Mouse (Mus musculus) kidney, embryonic 16.5 days (tissue): ENCODE data around the gene Cd40lg. TPM values are rescaled to one million over a fixed set of nuclear protein-coding genes. Genes with fewer than 3 reads are reported as not detected.

Experiments used
- ATAC-seq: fragments of 200-750 bp; cut with Nextera tagmentation; 2 replicates; pipeline ENCODE4 v1.8.0; 2017; ENCODE audit warnings: moderate TSS enrichment; ENCODE audit not compliant: low FRiP score, low TSS enrichment
- H3K27ac ChIP-seq: fragments of 300-500 bp; sonication (generic); 2 replicates; pipeline ENCODE4 v1.5.1; 2014; ENCODE audit warnings: low read length
- H3K27me3 ChIP-seq: fragments of 300-500 bp; sonication (generic); 2 replicates; pipeline ENCODE4 v1.6.1; 2014; ENCODE audit warnings: low read length, control low read depth, mixed read lengths; ENCODE audit not compliant: insufficient read depth
- H3K36me3 ChIP-seq: fragments of 300-500 bp; sonication (generic); 2 replicates; pipeline ENCODE4 v1.6.1; 2014; ENCODE audit warnings: low read length, control low read depth, mixed read lengths; ENCODE audit not compliant: insufficient read depth
- H3K4me1 ChIP-seq: fragments of 300-500 bp; sonication (generic); 2 replicates; pipeline ENCODE4 v1.6.1; 2014; ENCODE audit warnings: low read length, control low read depth, mixed read lengths; ENCODE audit not compliant: insufficient read depth
- H3K4me2 ChIP-seq: fragments of 300-500 bp; sonication (generic); replicated peaks from 2 replicates; pipeline ENCODE4 v1.6.1; 2014; ENCODE audit warnings: low read depth, low read length
- H3K4me3 ChIP-seq: fragments of 300-500 bp; sonication (generic); 2 replicates; pipeline ENCODE4 v1.5.1; 2014; ENCODE audit warnings: mild to moderate bottlenecking, low read length
- H3K9ac ChIP-seq: fragments of 300-500 bp; sonication (generic); replicated peaks from 2 replicates; pipeline ENCODE4 v1.6.1; 2014; ENCODE audit warnings: low read length
- H3K9me3 ChIP-seq: fragments of 300-500 bp; sonication (generic); 2 replicates; pipeline ENCODE4 v1.6.1; 2016; ENCODE audit warnings: low read length, control low read depth
- WGBS: fragments of 180-500 bp; shearing (Covaris S2); extraction: QIAGEN DNeasy Blood & Tissue Kit; methylation state at CpG from one replicate; pipeline ENCODE4 v1.1.7; 2014; 5-methylcytosine and 5-hydroxymethylcytosine counted together
- polyA plus RNA-seq: library from polyadenylated mRNA; unstranded; fragments of >200 nt; fragmentation: Nextera tagmentation; extraction: Ambion mirVana; gene quantifications from 2 replicates; pipeline ENCODE4 v1.2.1, GENCODE M21; 2015

Cd40lg gene
- polyA plus RNA-seq, 1 experiment from 2014 or later: not detected

GRCm38 (mm10) chrX:57200397-57200796 lies 11.5 kb upstream of the Cd40lg start:
- WGBS: 69% methylated on average over 2 of the region's 2 CpGs
- H3K36me3 ChIP-seq: no peaks in the 10 kb centered on the region
- H3K4me1 ChIP-seq: no peaks in the 10 kb centered on the region
- no peak overlapping the region for H3K9ac ChIP-seq
- H3K27me3 ChIP-seq: no peaks in the 10 kb centered on the region
- no peak overlapping the region for H3K4me3 ChIP-seq
- H3K9me3 ChIP-seq: no peaks in the 10 kb centered on the region
- ATAC-seq: no peak
- no peak overlapping the region for H3K4me2 ChIP-seq
- H3K27ac ChIP-seq: no peak overlapping the region

GRCm38 (mm10) chrX:57210591-57210990 lies 1.4 kb upstream of the Cd40lg start:
- Histone ChIP-seq H3K4me2 (no peak overlapping the region), H3K9me3 (no peaks in the 10 kb centered on the region), H3K27me3 (no peaks in the 10 kb centered on the region), H3K36me3 (no peaks in the 10 kb centered on the region), H3K4me3 (no peak overlapping the region), H3K4me1 (no peaks in the 10 kb centered on the region), H3K27ac (no peak overlapping the region), H3K9ac (no peak overlapping the region)
- WGBS: 75% methylated on average over 1 of the region's 1 CpGs
- no peak for ATAC-seq

- H3K27me3 ChIP-seq: no peaks in the 10 kb centered on the region
- no peak overlapping the region for H3K4me2 ChIP-seq
- H3K4me3 ChIP-seq: no peak overlapping the region
- no peak overlapping the region for H3K9ac ChIP-seq
- no peaks in the 10 kb centered on the region for H3K9me3 ChIP-seq
- no peaks in the 10 kb centered on the region for H3K36me3 ChIP-seq
- no peaks in the 10 kb centered on the region for H3K4me1 ChIP-seq
- ATAC-seq: no peak
- H3K27ac ChIP-seq: no peak overlapping the region
- 93% methylated on average over 3 of the region's 3 CpGs for WGBS
These were observed 919 bp downstream of the Cd40lg start for GRCm38 (mm10) chrX:57212862-57213261.

GRCm38 (mm10) chrX:57215495-57215894 lies 3.6 kb downstream of the Cd40lg start:
- H3K27ac ChIP-seq: no peak overlapping the region
- WGBS: 92% methylated on average over 4 of the region's 4 CpGs
- H3K27me3 ChIP-seq: no peaks in the 10 kb centered on the region
- H3K9me3 ChIP-seq: no peaks in the 10 kb centered on the region
- no peak overlapping the region for H3K9ac ChIP-seq
- H3K4me3 ChIP-seq: no peak overlapping the region
- H3K36me3 ChIP-seq: no peaks in the 10 kb centered on the region
- no peak overlapping the region for H3K4me2 ChIP-seq
- no peak for ATAC-seq
- no peaks in the 10 kb centered on the region for H3K4me1 ChIP-seq

GRCm38 (mm10) chrX:57216271-57216670 lies 4.3 kb downstream of the Cd40lg start:
- 73% methylated on average over 5 of the region's 5 CpGs for WGBS
- Histone ChIP-seq H3K4me1 (no peaks in the 10 kb centered on the region), H3K36me3 (no peaks in the 10 kb centered on the region), H3K9ac (no peak overlapping the region), H3K4me3 (no peak overlapping the region), H3K27me3 (no peaks in the 10 kb centered on the region), H3K27ac (no peak overlapping the region), H3K4me2 (no peak overlapping the region), H3K9me3 (no peaks in the 10 kb centered on the region)
- ATAC-seq: no peak

GRCm38 (mm10) chrX:57219563-57219962 lies 7.6 kb downstream of the Cd40lg start:
- WGBS: 89% methylated on average over 5 of the region's 5 CpGs
- H3K9ac ChIP-seq: no peak overlapping the region
- H3K36me3 ChIP-seq: no peaks in the 10 kb centered on the region
- no peaks in the 10 kb centered on the region; the same call in 1 of the 2 replicates for H3K27me3 ChIP-seq
- no peaks in the 10 kb centered on the region for H3K9me3 ChIP-seq
- H3K27ac ChIP-seq: no peak overlapping the region
- H3K4me1 ChIP-seq: no peaks in the 10 kb centered on the region
- H3K4me3 ChIP-seq: no peak overlapping the region
- no peak overlapping the region for H3K4me2 ChIP-seq
- no peak for ATAC-seq

- H3K9ac ChIP-seq: no peak overlapping the region
- 84% methylated on average over 3 of the region's 3 CpGs for whole genome bisulfite sequencing
- H3K27ac ChIP-seq: no peak overlapping the region
- H3K36me3 ChIP-seq: no peaks in the 10 kb centered on the region
- no peaks in the 10 kb centered on the region; the same call in 1 of the 2 replicates for H3K27me3 ChIP-seq
- no peak overlapping the region for H3K4me3 ChIP-seq
- H3K4me1 ChIP-seq: no peaks in the 10 kb centered on the region
- H3K9me3 ChIP-seq: no peaks in the 10 kb centered on the region
- H3K4me2 ChIP-seq: no peak overlapping the region
- ATAC-seq: no peak
These were observed 9.9 kb downstream of the Cd40lg start for GRCm38 (mm10) chrX:57221881-57222280.

- H3K4me2 ChIP-seq: no peak overlapping the region
- no peaks in the 10 kb centered on the region for H3K9me3 ChIP-seq
- no peak overlapping the region for H3K27ac ChIP-seq
- H3K4me3 ChIP-seq: no peak overlapping the region
- 83% methylated on average over 10 of the region's 10 CpGs for WGBS
- ATAC-seq: no peak
- no peaks in the 10 kb centered on the region; the same call in 1 of the 2 replicates for H3K27me3 ChIP-seq
- no peak overlapping the region for H3K9ac ChIP-seq
- H3K4me1 ChIP-seq: no peaks in the 10 kb centered on the region
- no peaks in the 10 kb centered on the region for H3K36me3 ChIP-seq
These were observed 11.4 kb downstream of the Cd40lg start for GRCm38 (mm10) chrX:57223301-57223700.

GRCm38 (mm10) chrX:57228178-57228577 lies 16.2 kb downstream of the Cd40lg start:
- H3K27ac ChIP-seq: no peak overlapping the region
- H3K4me1 ChIP-seq: no peaks in the 10 kb centered on the region
- WGBS: 63% methylated on average over 2 of the region's 2 CpGs
- H3K9ac ChIP-seq: no peak overlapping the region
- no peaks in the 10 kb centered on the region for H3K9me3 ChIP-seq
- no peak overlapping the region for H3K4me3 ChIP-seq
- no peaks in the 10 kb centered on the region for H3K36me3 ChIP-seq
- no peak for ATAC-seq
- H3K4me2 ChIP-seq: no peak overlapping the region
- H3K27me3 ChIP-seq: no peaks in the 10 kb centered on the region; the same call in 1 of the 2 replicates

GRCm38 (mm10) chrX:57233596-57233995 lies 21.7 kb downstream of the Cd40lg start:
- Histone ChIP-seq H3K4me1 (no peaks in the 10 kb centered on the region), H3K9ac (no peak overlapping the region), H3K9me3 (no peaks in the 10 kb centered on the region), H3K27ac (no peak overlapping the region), H3K27me3 (no peaks in the 10 kb centered on the region), H3K4me2 (no peak overlapping the region), H3K4me3 (no peak overlapping the region), H3K36me3 (no peaks in the 10 kb centered on the region)
- WGBS: 59% methylated on average over 2 of the region's 2 CpGs
- no peak for ATAC-seq
